Mouse (Mus musculus) neural tube, embryonic 11.5 days (tissue): ENCODE measurements around the gene Gab1. TPM values are rescaled to one million over a fixed set of nuclear protein-coding genes. Genes with fewer than 3 reads are reported as not detected.

ENCODE experiments used
- ATAC-seq: fragments of 200-750 bp; cut with Nextera tagmentation; 2 replicates; pipeline ENCODE4 v1.8.0; 2017; ENCODE audit warnings: moderate number of reproducible peaks, mild to moderate bottlenecking, moderate TSS enrichment, moderate library complexity; ENCODE audit not compliant: insufficient read depth, low FRiP score, low TSS enrichment
- DNase-seq: peaks from one replicate; pipeline ENCODE4 v3.0.0-alpha.2; 2015; ENCODE audit warnings: low spot score
- H3K27ac ChIP-seq: fragments of 300-500 bp; sonication (generic); 2 replicates; pipeline ENCODE4 v1.5.1; 2014; ENCODE audit warnings: low read depth, mild to moderate bottlenecking, low read length
- H3K27me3 ChIP-seq: fragments of 300-500 bp; sonication (generic); 2 replicates; pipeline ENCODE4 v1.6.1; 2014; ENCODE audit warnings: mild to moderate bottlenecking, low read length, mixed read lengths; ENCODE audit not compliant: control insufficient read depth, insufficient read depth
- H3K36me3 ChIP-seq: fragments of 300-500 bp; sonication (generic); 2 replicates; pipeline ENCODE4 v1.6.1; 2014; ENCODE audit warnings: mild to moderate bottlenecking, low read length, moderate library complexity, mixed read lengths; ENCODE audit not compliant: control insufficient read depth, insufficient read depth
- H3K4me1 ChIP-seq: fragments of 300-500 bp; sonication (generic); 2 replicates; pipeline ENCODE4 v1.6.1; 2014; ENCODE audit warnings: low read length, mixed read lengths; ENCODE audit not compliant: control insufficient read depth, insufficient read depth
- H3K4me2 ChIP-seq: fragments of 300-500 bp; sonication (generic); 2 replicates; pipeline ENCODE4 v1.6.1; 2014; ENCODE audit warnings: low read depth, mild to moderate bottlenecking, moderate library complexity
- H3K4me3 ChIP-seq: fragments of 300-500 bp; sonication (generic); 2 replicates; pipeline ENCODE4 v1.5.1; 2014; ENCODE audit warnings: low read depth, low read length
- H3K9ac ChIP-seq: fragments of 300-500 bp; sonication (generic); 2 replicates; pipeline ENCODE4 v1.6.1; 2014; ENCODE audit warnings: mild to moderate bottlenecking, low read length
- H3K9me3 ChIP-seq: fragments of 300-500 bp; sonication (generic); 2 replicates; pipeline ENCODE4 v1.6.1; 2016; ENCODE audit warnings: low read length; ENCODE audit not compliant: control insufficient read depth
- WGBS: fragments of 180-500 bp; shearing (Covaris S2); extraction: QIAGEN DNeasy Blood & Tissue Kit; methylation state at CpG from one replicate; pipeline ENCODE4 v1.1.7; 2014; 5-methylcytosine and 5-hydroxymethylcytosine counted together
- polyA plus RNA-seq: library from polyadenylated mRNA; unstranded; fragments of >200 nt; fragmentation: Nextera tagmentation; extraction: Ambion mirVana; gene quantifications from 2 replicates; pipeline ENCODE4 v1.2.1, GENCODE M21; 2014

Gab1 gene
- polyA plus RNA-seq, 1 experiment from 2014 or later: 24.5 TPM

GRCm38 (mm10) chr8:80843744-80844434 lies 36.4 kb downstream of the Gab1 start:
- WGBS: 93% methylated on average over 9 of the region's 9 CpGs
- Histone ChIP-seq H3K27ac (no peak overlapping the region), H3K4me2 (no peak overlapping the region), H3K4me3 (no peak overlapping the region), H3K36me3 (no peaks in the 10 kb centered on the region), H3K27me3 (no peaks in the 10 kb centered on the region), H3K9ac (no peak overlapping the region), H3K4me1 (no peaks in the 10 kb centered on the region), H3K9me3 (no peaks in the 10 kb centered on the region)
- ATAC-seq: no peak
- DNase-seq: no peak

- DNase-seq (no peak), ATAC-seq (no peak)
- H3K9ac ChIP-seq: no peak overlapping the region
- no peaks in the 10 kb centered on the region for H3K4me1 ChIP-seq
- H3K4me3 ChIP-seq: no peak overlapping the region
- WGBS: 89% methylated on average over 3 of the region's 3 CpGs
- H3K9me3 ChIP-seq: no peaks in the 10 kb centered on the region
- H3K4me2 ChIP-seq: no peak overlapping the region
- H3K27ac ChIP-seq: no peak overlapping the region
- H3K27me3 ChIP-seq: no peaks in the 10 kb centered on the region
- H3K36me3 ChIP-seq: no peaks in the 10 kb centered on the region
Observed at GRCm38 (mm10) chr8:80842514-80842913, 37.8 kb downstream of the Gab1 start.

- Histone ChIP-seq H3K9ac (no peak overlapping the region), H3K4me3 (no peak overlapping the region), H3K4me1 (no peaks in the 10 kb centered on the region), H3K4me2 (no peak overlapping the region), H3K27ac (no peak overlapping the region), H3K27me3 (no peaks in the 10 kb centered on the region), H3K9me3 (no peaks in the 10 kb centered on the region), H3K36me3 (no peaks in the 10 kb centered on the region)
- ATAC-seq (no peak), DNase-seq (no peak)
- 86% methylated on average over 6 of the region's 6 CpGs for WGBS
Observed at GRCm38 (mm10) chr8:80840090-80840489, 40.2 kb downstream of the Gab1 start.

- WGBS: 74% methylated on average over 6 of the region's 6 CpGs
- no peaks in the 10 kb centered on the region for H3K4me1 ChIP-seq
- no peak for ATAC-seq
- DNase-seq: no peak
- no peak overlapping the region for H3K9ac ChIP-seq
- H3K36me3 ChIP-seq: no peaks in the 10 kb centered on the region
- no peaks in the 10 kb centered on the region for H3K9me3 ChIP-seq
- H3K27ac ChIP-seq: no peak overlapping the region
- no peak overlapping the region for H3K4me2 ChIP-seq
- no peak overlapping the region for H3K4me3 ChIP-seq
- H3K27me3 ChIP-seq: no peaks in the 10 kb centered on the region
Observed at GRCm38 (mm10) chr8:80838199-80838598, 42.1 kb downstream of the Gab1 start.

GRCm38 (mm10) chr8:80835401-80835800 lies 44.9 kb downstream of the Gab1 start:
- Histone ChIP-seq H3K4me3 (no peak overlapping the region), H3K27ac (no peak overlapping the region), H3K27me3 (no peaks in the 10 kb centered on the region), H3K36me3 (no peaks in the 10 kb centered on the region), H3K4me2 (no peak overlapping the region), H3K9ac (no peak overlapping the region), H3K9me3 (no peaks in the 10 kb centered on the region), H3K4me1 (peaks cover 8% of the 10 kb centered on the region; the same call in 1 of the 2 replicates)
- ATAC-seq: no peak
- 86% methylated on average over 6 of the region's 6 CpGs for WGBS
- no peak for DNase-seq

GRCm38 (mm10) chr8:80834443-80834842 lies 45.9 kb downstream of the Gab1 start:
- Histone ChIP-seq H3K4me3 (no peak overlapping the region), H3K27me3 (no peaks in the 10 kb centered on the region), H3K4me2 (no peak overlapping the region), H3K27ac (no peak overlapping the region), H3K36me3 (no peaks in the 10 kb centered on the region), H3K4me1 (peaks cover 8% of the 10 kb centered on the region; the same call in 1 of the 2 replicates), H3K9ac (no peak overlapping the region), H3K9me3 (no peaks in the 10 kb centered on the region)
- ATAC-seq: no peak
- DNase-seq: no peak
- 81% methylated on average over 4 of the region's 4 CpGs for WGBS

- no peak for DNase-seq
- no peak for ATAC-seq
- Histone ChIP-seq H3K4me3 (no peak overlapping the region), H3K36me3 (no peaks in the 10 kb centered on the region), H3K4me1 (peaks cover 8% of the 10 kb centered on the region; the same call in 1 of the 2 replicates), H3K27me3 (no peaks in the 10 kb centered on the region), H3K27ac (no peak overlapping the region), H3K9me3 (no peaks in the 10 kb centered on the region), H3K4me2 (no peak overlapping the region), H3K9ac (no peak overlapping the region)
Observed at GRCm38 (mm10) chr8:80832534-80832933, 47.8 kb downstream of the Gab1 start.

- H3K9me3 ChIP-seq: no peaks in the 10 kb centered on the region
- ATAC-seq (no peak), DNase-seq (no peak)
- H3K27ac ChIP-seq: no peak overlapping the region
- H3K4me3 ChIP-seq: no peak overlapping the region
- no peak overlapping the region for H3K9ac ChIP-seq
- H3K4me2 ChIP-seq: no peak overlapping the region
- no peaks in the 10 kb centered on the region for H3K36me3 ChIP-seq
- H3K4me1 ChIP-seq: peaks cover 8% of the 10 kb centered on the region; the same call in 1 of the 2 replicates
- H3K27me3 ChIP-seq: no peaks in the 10 kb centered on the region
- WGBS: 95% methylated on average over 5 of the region's 5 CpGs
Observed at GRCm38 (mm10) chr8:80831876-80832524, 48.3 kb downstream of the Gab1 start.
